Mouse (Mus musculus) monocyte, adult 5-6 weeks (primary cell): Measurements from ENCODE around the gene Ppp4r3a. TPM values are rescaled to one million over a fixed set of nuclear protein-coding genes. Genes with fewer than 3 reads are reported as not detected.
A peak's percentile ranks its signal among the peaks of the same experiment; 100 is the strongest.
"Not testable (repeated sequence)": the region's sequence is repeated elsewhere in the genome, so short reads cannot be mapped to it uniquely, and the experiment has no call there.

Experiments used
- ATAC-seq: fragments of 153-309, 156-312 bp; replicated peaks from 2 replicates; pipeline ENCODE4 v1.8.0; 2017; ENCODE audit warnings: mild to moderate bottlenecking; ENCODE audit not compliant: low TSS enrichment, insufficient number of reproducible peaks, severe bottlenecking, poor library complexity, low FRiP score
- total RNA-seq: library from RNA; stranded (forward); fragments of 200-1000, 200-491, 200-594 nt; gene quantifications from 3 replicates; pipeline ENCODE4 v1.2.3, GENCODE M21; 2017

Gene Ppp4r3a
- total RNA-seq: 215 to 245 TPM (median 234 TPM) in 3 replicates

- peak; percentile 91 for ATAC-seq
Measured at GRCm38 (mm10) chr12:101083076-101083838, at the start of gene Ppp4r3a. Gene Ppp4r3a, minus strand, starts transcription at chr12:101083702.

GRCm38 (mm10) chr12:101123013-101123412 lies 39.5 kb upstream of the Ppp4r3a start:
- ATAC-seq: no peak

GRCm38 (mm10) chr12:101122066-101122465 lies 38.6 kb upstream of the Ppp4r3a start:
- not testable (repeated sequence) for ATAC-seq

GRCm38 (mm10) chr12:101109794-101110585 lies 26.5 kb upstream of the Ppp4r3a start:
- ATAC-seq: not testable (repeated sequence)

- no peak for ATAC-seq
Measured at GRCm38 (mm10) chr12:101107722-101108121, 24.2 kb upstream of the Ppp4r3a start.

- no peak for ATAC-seq
Measured at GRCm38 (mm10) chr12:101105571-101105970, 22.1 kb upstream of the Ppp4r3a start.

- ATAC-seq: peak; percentile 84
Measured at GRCm38 (mm10) chr12:101102648-101103047, 19.1 kb upstream of the Ppp4r3a start.

- not testable (repeated sequence) for ATAC-seq
Measured at GRCm38 (mm10) chr12:101093678-101094077, 10.2 kb upstream of the Ppp4r3a start.

DNA sequence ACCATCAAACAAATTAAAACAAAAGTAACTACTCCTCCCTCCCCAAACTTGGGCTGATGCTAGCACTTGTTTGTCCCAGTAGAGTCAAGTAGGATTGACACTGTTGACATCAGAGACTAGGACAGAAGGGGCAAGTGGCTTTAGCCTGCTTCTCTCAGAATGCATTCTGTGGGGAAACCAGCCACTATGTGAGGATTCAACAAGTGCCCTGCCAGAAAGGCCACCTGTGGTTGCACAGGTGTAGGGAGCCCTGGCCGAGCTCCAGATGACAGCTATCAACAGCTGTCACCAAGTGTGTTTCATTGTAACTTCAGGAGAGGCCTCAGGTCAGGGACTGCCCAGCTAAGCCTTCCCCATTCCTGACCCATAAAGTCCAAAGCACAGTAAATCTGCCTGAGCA lies 6.5 kb upstream of the Ppp4r3a start:
- ATAC-seq: no peak

GRCm38 (mm10) chr12:101087406-101087805 lies 3.9 kb upstream of the Ppp4r3a start:
- no peak for ATAC-seq

DNA sequence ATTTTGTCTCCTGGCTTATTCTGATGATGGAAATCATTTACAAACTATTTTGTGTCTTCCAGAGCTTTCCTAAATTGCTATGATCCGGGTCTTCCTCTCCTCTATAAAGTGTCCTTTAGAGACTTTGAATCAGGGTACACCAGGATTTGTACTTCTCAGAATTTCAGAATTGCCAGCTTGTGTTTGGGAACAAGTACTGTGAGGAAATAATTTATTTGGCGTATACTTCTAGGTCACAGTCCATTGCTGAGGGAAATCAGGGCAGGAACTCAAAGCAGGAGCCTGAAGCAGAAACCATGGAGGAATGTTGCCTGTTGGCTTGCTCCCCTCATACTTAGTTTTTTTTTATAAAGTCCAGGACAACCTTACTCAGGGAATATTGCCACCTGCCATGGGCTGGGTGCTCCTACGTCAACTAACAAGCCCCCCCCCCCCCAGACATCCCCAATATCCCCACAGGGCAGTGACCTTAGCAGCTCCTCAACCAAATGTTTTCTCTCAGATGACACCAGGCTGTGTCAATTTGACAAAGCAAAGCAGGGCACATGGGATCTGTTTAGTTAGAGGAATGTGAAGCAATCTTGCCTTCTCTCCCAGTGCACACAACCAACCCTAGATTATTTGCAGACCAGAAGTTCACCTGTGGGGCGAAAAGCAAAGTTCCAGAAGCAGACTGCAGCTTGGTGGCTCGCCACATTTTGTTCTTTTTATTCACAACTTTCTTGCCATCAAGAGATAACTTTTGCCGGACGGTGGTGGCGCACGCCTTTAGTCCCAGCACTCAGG lies 1.6 kb upstream of the Ppp4r3a start:
- ATAC-seq: no peak

GRCm38 (mm10) chr12:101084237-101084636 lies 735 bp upstream of the Ppp4r3a start:
- ATAC-seq: no peak

GRCm38 (mm10) chr12:101083839-101084195 lies 315 bp upstream of the Ppp4r3a start:
- ATAC-seq: peak; percentile 38

DNA sequence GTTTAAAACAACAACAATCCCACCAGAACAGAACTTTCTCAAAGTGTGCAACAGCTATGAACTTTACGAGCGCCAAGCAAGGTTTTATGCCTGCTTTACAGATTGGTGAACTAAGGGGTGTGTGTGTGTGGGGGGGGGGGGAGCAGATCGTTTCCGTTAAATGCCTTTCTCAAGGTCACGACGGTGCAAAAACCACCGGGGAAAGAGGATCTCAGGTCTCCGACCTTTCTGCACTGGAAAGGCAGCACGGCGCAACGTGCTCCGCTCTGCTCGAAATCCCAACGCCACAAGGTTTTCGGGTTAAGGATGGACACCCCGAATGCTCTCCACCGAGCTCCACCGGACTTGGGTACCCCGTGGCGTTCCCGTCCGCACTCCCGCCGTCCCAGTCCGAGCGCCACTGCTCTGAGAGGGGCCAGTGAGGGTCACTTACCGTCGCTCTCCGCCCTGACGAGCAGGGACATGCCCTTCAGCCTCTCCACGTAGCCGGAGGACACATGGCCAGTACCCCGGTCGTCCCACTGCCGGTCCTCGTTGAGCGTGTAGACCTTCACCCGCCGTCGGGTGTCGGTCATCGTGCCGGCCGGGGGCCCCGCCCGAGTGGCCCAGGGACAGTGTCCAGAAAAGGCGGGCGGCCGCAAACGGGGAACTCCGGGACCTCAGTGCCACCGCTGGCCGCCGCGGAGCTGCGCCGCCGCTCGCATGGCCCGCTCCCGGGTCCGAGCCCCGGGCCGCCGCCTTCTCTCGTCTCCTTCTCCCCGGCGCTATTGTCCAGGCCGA lies 1.0 kb downstream of the Ppp4r3a start:
- no peak for ATAC-seq

- ATAC-seq: no peak
Measured at GRCm38 (mm10) chr12:101077955-101078354, 5.5 kb downstream of the Ppp4r3a start.

- ATAC-seq: no peak
Measured at GRCm38 (mm10) chr12:101075433-101075832, 8.1 kb downstream of the Ppp4r3a start.

DNA sequence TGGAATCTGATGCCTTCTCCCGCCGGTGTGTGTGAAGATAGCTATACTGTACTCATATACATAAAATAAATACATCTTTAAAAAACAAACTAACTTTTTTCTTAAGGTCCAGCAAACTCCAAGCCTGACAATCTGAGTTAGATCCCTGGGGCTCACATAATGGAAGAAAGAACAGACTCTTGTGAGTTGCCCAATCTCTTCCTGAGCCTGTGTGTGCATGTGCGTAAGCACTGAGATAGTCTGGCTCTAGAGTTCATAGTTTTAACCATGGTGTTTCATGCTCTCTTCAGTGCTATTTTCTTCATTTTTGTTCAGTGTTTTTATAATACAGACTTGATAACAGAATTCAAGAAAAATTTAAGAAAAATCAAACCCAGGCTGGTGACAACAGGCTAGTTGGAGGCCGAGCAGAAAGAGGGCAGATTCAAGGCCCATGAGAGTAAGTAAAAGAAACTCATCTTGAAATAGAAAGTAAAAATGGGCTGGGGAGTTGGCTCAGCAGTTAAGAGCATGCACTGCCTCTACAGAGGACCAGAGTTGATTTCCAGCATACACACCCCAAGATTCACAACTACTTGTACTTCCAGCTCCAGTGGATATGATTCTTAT lies 8.6 kb downstream of the Ppp4r3a start:
- ATAC-seq: no peak

DNA sequence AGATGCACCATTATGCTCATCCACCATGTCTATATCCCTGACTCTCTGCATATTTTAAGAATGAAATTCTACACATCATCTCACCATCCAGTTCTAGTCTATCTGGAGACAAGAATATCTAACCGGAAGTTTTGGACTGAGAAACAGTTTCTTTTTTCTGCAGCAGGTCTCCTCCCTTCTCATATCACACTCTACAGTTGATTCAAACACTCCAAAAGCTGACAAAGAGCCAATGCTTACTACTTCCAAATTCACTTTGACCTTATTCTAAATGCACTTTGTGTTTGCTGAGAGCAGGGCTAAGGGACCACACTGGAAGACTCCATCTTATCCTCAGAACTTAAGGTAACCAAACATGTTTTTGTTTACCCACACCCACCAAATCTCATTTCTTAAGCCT lies 13.7 kb downstream of the Ppp4r3a start:
- ATAC-seq: no peak
